Mouse (Mus musculus) left cerebral cortex, postnatal 36 days (tissue): ENCODE measurements around the gene Cd8a. TPM values are rescaled to one million over a fixed set of nuclear protein-coding genes. Genes with fewer than 3 reads are reported as not detected.
"Not testable (repeated sequence)": the region's sequence is repeated elsewhere in the genome, so short reads cannot be mapped to it uniquely, and the experiment has no call there.

Experiments used
- DNase-seq, 2 experiments: peaks; one replicate each; pipeline ENCODE4 v3.0.0; 2021 to 2022; ENCODE audit warnings: low spot score in 2 of 2, mixed read lengths in 1 of 2
- intact Hi-C: fragments of 180-260 bp; cut with DNase I; formaldehyde crosslinking; loops from one replicate; pipeline ENCODE4 v1.15.1; 2025
- total RNA-seq, 2 experiments: library from RNA; stranded (reverse); gene quantifications; 2 replicates each; pipeline ENCODE4 v1.2.3; 2021

The Cd8a gene
- not detected for total RNA-seq

DNA sequence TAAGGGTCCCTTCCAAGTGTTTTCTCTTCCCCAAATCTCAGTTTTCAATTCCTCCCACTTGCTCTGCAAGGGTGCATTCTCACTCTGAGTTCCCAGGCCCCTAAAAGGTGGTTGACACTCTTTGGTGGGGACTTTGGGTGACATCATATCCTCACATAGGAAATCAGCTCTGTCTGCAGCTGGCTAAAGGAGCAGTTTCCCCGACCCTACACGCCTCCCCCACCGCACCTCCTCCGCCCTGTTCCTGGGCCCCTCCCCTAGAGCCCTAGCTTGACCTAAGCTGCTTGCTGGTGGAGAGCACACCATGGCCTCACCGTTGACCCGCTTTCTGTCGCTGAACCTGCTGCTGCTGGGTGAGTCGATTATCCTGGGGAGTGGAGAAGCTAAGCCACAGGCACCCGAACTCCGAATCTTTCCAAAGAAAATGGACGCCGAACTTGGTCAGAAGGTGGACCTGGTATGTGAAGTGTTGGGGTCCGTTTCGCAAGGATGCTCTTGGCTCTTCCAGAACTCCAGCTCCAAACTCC, at the start of gene Cd8a:
Cd8a (plus strand) TSS at position 179 of the 527 bp plus-strand sequence.
- no peak for DNase-seq
- intact Hi-C loops = no loop called here

- no peak for DNase-seq
- intact Hi-C loops = no loop called here
These were observed 48.4 kb upstream of the Cd8a start for GRCm38 (mm10) chr6:71324816-71325215.

GRCm38 (mm10) chr6:71329881-71330280, 43.3 kb upstream of the Cd8a start:
- intact Hi-C loops = no loop called here
- no peak for DNase-seq

DNA sequence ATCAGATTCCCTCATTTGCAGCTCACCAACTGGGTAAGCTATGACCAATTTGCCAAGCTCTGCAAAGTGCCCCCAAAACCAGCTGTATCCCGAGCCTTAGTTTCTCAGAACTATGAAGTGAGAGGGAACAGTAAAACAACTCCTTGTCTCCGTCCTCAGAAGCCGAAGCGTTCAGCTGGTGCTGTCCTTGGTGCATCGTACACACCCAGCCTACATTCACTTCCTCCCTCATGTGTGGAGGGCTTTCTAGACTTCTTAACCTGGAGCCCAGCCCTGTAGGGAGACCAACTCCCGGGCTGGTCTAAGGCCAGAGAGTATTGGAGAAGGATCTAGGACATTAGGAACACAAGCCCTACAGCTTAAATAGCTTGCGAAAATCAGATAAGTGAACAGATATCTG, 42.7 kb upstream of the Cd8a start:
- intact Hi-C loops = no loop called here
- DNase-seq = no peak

DNA sequence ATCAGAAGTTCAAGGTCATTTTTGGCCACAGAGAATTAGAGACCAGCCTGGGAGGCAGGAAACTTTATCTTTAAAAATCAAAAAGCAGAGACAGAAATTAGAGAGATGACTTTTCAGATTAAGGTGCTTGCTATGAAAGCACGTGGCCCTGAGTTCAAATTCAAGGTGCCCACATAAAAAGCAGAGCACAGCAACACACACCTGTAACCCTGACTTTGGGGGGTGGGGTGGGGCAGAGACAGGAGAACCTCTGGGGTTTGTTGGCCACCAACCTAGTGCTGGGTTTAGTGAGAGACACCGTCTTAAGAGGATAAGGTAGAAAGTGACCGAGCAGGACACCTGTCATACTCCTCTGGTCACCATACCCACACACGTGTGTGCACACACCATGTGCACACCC, 41.7 kb upstream of the Cd8a start:
- intact Hi-C loops, DNase-seq: not testable (repeated sequence)

GRCm38 (mm10) chr6:71332236-71332965, 40.8 kb upstream of the Cd8a start:
- DNase-seq = no peak
- intact Hi-C loops = no loop called here

DNA sequence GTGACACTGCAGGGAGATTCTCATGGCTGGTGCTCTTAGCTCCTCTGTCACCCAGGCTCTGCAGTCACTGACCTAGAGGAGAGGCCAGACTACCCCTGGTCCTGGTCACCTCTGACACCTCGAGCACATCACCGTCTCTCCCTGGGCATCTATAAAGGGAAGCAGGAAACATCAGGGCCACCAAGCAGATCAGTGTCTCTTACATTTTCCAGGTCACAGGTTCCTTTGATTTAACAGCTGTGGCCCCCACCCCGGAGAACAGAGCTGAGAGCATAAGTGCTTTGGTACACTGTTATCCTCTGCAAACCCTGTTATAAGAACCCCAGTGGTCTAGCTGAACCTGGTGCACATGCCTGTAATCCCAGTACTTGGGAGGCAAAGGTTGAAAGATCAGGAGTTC, 40.2 kb upstream of the Cd8a start:
- intact Hi-C loops = no loop called here
- DNase-seq = no peak

GRCm38 (mm10) chr6:71333578-71334273, 39.5 kb upstream of the Cd8a start:
- no peak for DNase-seq
- intact Hi-C loops = no loop called here

GRCm38 (mm10) chr6:71337666-71338065, 35.6 kb upstream of the Cd8a start:
- intact Hi-C loops = no loop called here
- no peak for DNase-seq

DNA sequence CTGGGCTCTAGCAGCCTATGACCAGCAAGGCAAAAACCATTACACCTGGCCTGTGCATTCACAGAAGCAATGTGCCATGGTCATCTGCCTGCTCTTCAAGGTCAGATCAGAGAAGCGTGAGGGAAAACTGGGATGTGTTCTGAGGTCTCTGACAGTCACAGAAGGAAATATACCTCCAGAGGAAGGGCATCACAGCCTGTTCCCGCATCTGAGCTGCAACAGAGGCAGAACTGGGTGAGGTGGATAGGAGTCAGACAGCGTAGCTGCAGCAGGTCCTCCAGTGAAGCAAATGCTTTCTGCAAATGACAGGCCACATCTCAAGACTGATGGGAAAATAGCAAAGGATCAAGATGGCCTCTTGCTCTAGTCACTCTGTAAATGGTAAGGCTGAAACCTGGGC, 34.3 kb upstream of the Cd8a start:
- intact Hi-C loops = no loop called here
- no peak for DNase-seq

DNA sequence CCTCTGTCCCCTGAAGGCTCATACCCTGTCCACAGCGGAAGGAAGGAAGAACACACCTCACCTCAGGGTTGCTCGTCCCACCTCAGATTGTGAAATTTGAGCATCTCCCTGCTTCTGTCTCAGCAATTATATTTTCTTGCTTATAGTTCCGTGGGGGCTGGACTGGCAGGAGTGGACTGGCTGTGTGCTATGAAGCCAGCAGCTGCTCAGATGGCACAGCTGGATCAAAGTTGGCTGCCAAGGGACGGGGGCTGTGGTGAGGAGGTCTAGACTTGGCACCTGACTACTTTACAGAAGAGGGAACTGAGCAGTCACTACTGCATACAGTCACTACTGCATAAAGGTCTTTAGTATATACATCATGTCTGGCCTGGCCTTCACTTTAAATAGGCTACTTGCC, 33.9 kb upstream of the Cd8a start:
- intact Hi-C loops = no loop called here
- no peak for DNase-seq

GRCm38 (mm10) chr6:71341179-71341578, 32.0 kb upstream of the Cd8a start:
- intact Hi-C loops = no loop called here
- no peak for DNase-seq

- intact Hi-C loops = no loop called here
- DNase-seq = no peak
These were observed 25.2 kb upstream of the Cd8a start for GRCm38 (mm10) chr6:71348006-71348405.

- intact Hi-C loops = no loop called here
- DNase-seq = no peak
These were observed 22.0 kb upstream of the Cd8a start for GRCm38 (mm10) chr6:71351201-71351600.

DNA sequence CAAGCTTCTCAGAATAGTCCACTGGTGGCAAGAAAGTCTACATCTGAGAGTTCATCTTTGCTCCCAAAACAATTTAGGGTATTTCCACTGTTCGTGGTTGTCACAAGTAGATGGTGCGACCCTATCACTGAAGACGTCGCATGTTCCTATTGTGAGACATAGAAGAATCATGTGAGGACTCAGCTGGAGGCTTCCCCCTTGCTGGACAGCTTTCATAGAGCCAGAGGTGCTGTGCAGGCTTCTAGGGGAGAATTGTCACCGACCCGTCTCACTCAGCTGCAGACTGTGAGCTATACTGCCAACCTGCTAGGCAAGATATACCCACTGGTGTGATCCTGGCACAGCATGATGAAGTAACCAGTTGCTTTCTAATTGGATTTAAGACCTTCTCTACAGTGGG, 21.0 kb upstream of the Cd8a start:
- DNase-seq = no peak
- intact Hi-C loops = no loop called here

- DNase-seq = no peak
- intact Hi-C loops = no loop called here
These were observed 20.3 kb upstream of the Cd8a start for GRCm38 (mm10) chr6:71352866-71353427.

DNA sequence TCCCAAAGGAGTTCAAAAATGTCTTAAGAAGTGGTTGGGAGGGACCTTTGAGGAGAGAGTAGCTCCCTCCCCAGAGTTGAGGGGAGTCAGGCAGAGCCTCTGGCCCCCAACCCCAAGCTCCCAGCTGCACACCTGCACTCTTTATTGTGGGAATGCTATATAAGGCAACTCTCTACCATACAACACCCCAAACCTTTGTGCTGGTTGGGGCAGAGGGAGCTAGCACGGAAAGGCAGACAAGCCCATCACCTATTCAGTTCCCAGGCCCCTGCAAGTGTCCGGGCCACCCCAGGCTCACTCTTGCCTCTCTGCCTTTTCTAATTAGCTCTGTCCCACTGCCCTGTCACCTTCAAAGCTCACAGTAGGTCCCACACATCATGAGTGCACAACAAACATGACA, 19.5 kb upstream of the Cd8a start:
- intact Hi-C loops = no loop called here
- DNase-seq = no peak

GRCm38 (mm10) chr6:71357493-71357892, 15.7 kb upstream of the Cd8a start:
- intact Hi-C loops = no loop called here
- DNase-seq = no peak

- intact Hi-C loops = no loop called here
- DNase-seq = no peak
These were observed 13.0 kb upstream of the Cd8a start for GRCm38 (mm10) chr6:71360221-71360620.

GRCm38 (mm10) chr6:71360751-71361150, 12.5 kb upstream of the Cd8a start:
- intact Hi-C loops = no loop called here
- DNase-seq = no peak

GRCm38 (mm10) chr6:71361156-71361670, 12.0 kb upstream of the Cd8a start:
- DNase-seq = no peak
- intact Hi-C loops = no loop called here
